Mouse (Mus musculus): Measurements from ENCODE around the gene Acer1.

GRCm38 (mm10) chr17:57011236-57012141, 29.6 kb upstream of the Acer1 start, which contains the start of the genes Gtf2f1 and Gm17949:
- TF ChIP-seq POLR2A (IDR thresholded peaks at IDR 0.05; ENCODE audit: low read depth, low read length) (peak; percentile 100), MAZ (IDR thresholded peaks at IDR 0.05; ENCODE audit: low read depth, low read length) (0 out of 2 replicates have a peak, but pooled peaks have one; percentile 71), ELF1 (IDR thresholded peaks at IDR 0.05; ENCODE audit: low read depth, low read length) (peak; percentile 100), ZMIZ1 (IDR thresholded peaks at IDR 0.05; ENCODE audit: low read depth, low read length) (peak; percentile 98), CTCF (conservative IDR thresholded peaks at IDR 0.05 in 1 of 2, IDR thresholded peaks at IDR 0.05 in 1 of 2; ENCODE audit: low read depth in 2 of 2, low read length in 2 of 2) (peak in 1 of 2 experiments; percentile 32; a peak in 2 of 4 replicates), GABPA (IDR thresholded peaks at IDR 0.05; ENCODE audit: insufficient replicate concordance, low read depth, low read length) (no peak; the same call in 1 of the 2 replicates), TBP (conservative IDR thresholded peaks at IDR 0.05; ENCODE audit: low read depth, low read length) (peak; percentile 99), USF1 (IDR thresholded peaks at IDR 0.05; ENCODE audit: low read depth, low read length) (peak; percentile 100), NELFE (IDR thresholded peaks at IDR 0.05; ENCODE audit: low read depth, low read length) (peak; percentile 99)

All from CH12.LX (cell line).